Mouse (Mus musculus): ENCODE data around the gene Olah. TPM values are rescaled to one million over a fixed set of nuclear protein-coding genes. Genes with fewer than 3 reads are reported as not detected.

The Olah gene
- polyA plus RNA-seq, 1 experiment from 2014 or later: not detected

DNA sequence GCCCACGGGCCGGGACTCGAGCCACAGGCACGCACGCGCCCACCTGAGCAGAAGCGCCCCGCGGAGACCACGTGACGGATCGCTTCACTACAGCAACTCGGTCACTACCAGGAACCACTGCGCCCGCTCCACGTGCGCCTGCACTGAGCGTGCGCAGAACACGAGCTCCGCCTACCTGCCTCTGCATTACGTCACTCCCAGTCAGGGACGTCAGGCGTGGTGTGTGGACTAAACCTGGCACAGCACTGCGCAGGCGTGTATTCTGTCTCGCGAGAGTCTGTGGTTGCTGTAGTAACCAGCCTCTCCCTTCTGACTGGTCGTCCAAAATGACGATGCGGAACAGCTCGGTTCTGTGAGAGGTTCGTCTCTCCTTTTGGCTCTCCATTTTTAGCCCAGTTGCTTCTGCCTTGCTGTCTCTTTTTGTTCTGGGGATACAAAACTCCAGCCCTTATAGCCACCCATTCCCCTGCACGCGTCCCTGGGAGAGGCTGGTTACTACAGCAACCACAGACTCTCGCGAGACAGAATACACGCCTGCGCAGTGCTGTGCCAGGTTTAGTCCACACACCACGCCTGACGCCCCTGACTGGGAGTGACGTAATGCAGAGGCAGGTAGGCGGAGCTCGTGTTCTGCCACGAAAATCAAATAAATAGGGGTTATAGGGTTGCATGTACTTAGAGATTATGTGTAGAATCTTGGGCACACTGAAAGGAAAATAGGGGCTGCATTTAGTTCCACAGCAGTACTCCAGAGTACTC lies 64.3 kb downstream of the Olah start, which contains the start of gene Rpp38:
Gene Rpp38 (minus strand): TSS at position 160 of the 759 bp plus-strand sequence.
- ATAC-seq (ENCODE audit: low FRiP score) (peak; percentile 98), DNase-seq (ENCODE audit: low spot score) (peak; percentile 98)
- peaks cover 12% of the 10 kb centered on the region for H3K4me1 ChIP-seq (replicated peaks; ENCODE audit: control insufficient read depth, insufficient read depth, low read length)
- peaks cover 18% of the 10 kb centered on the region for H3K36me3 ChIP-seq (replicated peaks; ENCODE audit: control insufficient read depth, insufficient read depth)
- peak within 1 kb of the TSS; percentile 79 for H3K9ac ChIP-seq
- H3K27me3 ChIP-seq (ENCODE audit: control insufficient read depth, insufficient read depth, low read length): no peaks in the 10 kb centered on the region
- WGBS: under 1% methylated on average over 45 of the region's 45 CpGs
- peak within 1 kb of the TSS; percentile 70 for H3K4me3 ChIP-seq (replicated peaks; ENCODE audit: low read length)
- peak within 1 kb of the TSS; percentile 87 for H3K27ac ChIP-seq
- no peaks in the 10 kb centered on the region for H3K9me3 ChIP-seq (ENCODE audit: control insufficient read depth, low read length)
- H3K4me2 ChIP-seq (replicated peaks): peak within 1 kb of the TSS; percentile 68

- no peak; the same call in 1 of the 2 replicates for ATAC-seq (ENCODE audit: low FRiP score)
- DNase-seq (ENCODE audit: low spot score): peak; percentile 31
- Histone ChIP-seq H3K27ac (peak overlapping the region; percentile 87), H3K36me3 (replicated peaks; ENCODE audit: control insufficient read depth, insufficient read depth) (peaks cover 24% of the 10 kb centered on the region), H3K4me1 (replicated peaks; ENCODE audit: control insufficient read depth, insufficient read depth, low read length) (peaks cover 12% of the 10 kb centered on the region), H3K4me2 (replicated peaks) (peak overlapping the region; percentile 68), H3K9me3 (ENCODE audit: control insufficient read depth, low read length) (no peaks in the 10 kb centered on the region), H3K27me3 (ENCODE audit: control insufficient read depth, insufficient read depth, low read length) (no peaks in the 10 kb centered on the region), H3K4me3 (replicated peaks; ENCODE audit: low read length) (peak overlapping the region; percentile 70), H3K9ac (peak overlapping the region; percentile 79)
- 3% methylated on average over 21 of the region's 21 CpGs for WGBS
Observed at GRCm38 (mm10) chr2:3332056-3332455, 65.0 kb downstream of the Olah start.

DNA sequence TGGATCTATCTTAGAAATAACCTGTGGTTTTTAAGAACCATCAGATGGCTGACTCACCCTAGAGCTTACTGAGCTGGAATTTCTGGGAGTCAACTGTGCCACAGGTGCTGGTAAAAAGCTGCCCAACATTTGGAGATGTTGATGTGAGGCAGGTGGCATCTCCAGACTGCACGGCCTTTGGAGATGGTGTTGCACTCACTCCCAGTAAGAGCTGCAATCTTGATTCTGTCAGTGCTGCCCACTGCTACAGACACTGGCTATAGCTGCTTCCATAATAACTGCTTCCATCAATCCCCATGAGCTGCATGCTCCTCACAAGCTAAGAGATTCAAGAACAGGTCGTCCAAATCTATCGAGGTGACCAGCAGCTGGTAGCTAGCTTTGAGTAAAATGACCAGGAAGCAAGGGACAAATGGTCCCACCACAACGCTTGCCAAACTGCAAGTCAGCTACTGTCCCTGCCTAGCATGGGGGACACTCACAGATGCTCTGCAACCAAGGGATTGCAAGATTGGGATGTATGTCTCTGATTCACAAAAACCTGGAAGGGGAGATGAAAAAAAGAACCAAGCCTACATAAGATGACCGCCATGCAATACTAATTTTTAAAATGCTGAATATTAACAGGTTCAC lies 65.8 kb downstream of the Olah start:
- peak overlapping the region; percentile 70 for H3K4me3 ChIP-seq (replicated peaks; ENCODE audit: low read length)
- H3K36me3 ChIP-seq (replicated peaks; ENCODE audit: control insufficient read depth, insufficient read depth): peaks cover 32% of the 10 kb centered on the region
- ATAC-seq (ENCODE audit: low FRiP score) (no peak), DNase-seq (ENCODE audit: low spot score) (no peak)
- no peaks in the 10 kb centered on the region for H3K27me3 ChIP-seq (ENCODE audit: control insufficient read depth, insufficient read depth, low read length)
- WGBS: 84% methylated on average over 5 of the region's 5 CpGs
- H3K9me3 ChIP-seq (ENCODE audit: control insufficient read depth, low read length): no peaks in the 10 kb centered on the region
- H3K9ac ChIP-seq: peak overlapping the region; percentile 79
- H3K4me2 ChIP-seq (replicated peaks): peak overlapping the region; percentile 68
- H3K27ac ChIP-seq: 0 out of 2 replicates have a peak overlapping the region, but pooled peaks have one; percentile 87
- peaks cover 12% of the 10 kb centered on the region for H3K4me1 ChIP-seq (replicated peaks; ENCODE audit: control insufficient read depth, insufficient read depth, low read length)

DNA sequence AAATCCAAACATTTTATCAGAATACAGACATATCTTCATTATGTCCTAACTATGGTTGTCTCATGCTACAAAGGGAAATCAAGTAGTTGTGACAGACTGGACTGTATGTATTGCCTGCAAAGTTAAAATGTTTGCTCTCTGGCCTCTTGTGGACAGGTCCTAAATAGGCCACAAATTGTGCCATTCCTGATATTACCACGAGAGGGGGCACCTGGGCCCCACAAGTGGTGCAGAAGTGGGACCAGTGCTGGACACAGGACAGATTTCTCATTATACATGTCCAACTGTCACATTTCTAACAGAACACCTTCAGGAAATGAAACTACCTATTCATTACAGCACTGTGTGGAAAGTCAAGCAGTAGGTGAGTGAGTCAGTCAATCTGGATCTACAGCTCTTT lies 69.7 kb downstream of the Olah start:
- H3K9me3 ChIP-seq (ENCODE audit: control insufficient read depth, low read length): no peaks in the 10 kb centered on the region
- peaks cover 7% of the 10 kb centered on the region for H3K4me1 ChIP-seq (replicated peaks; ENCODE audit: control insufficient read depth, insufficient read depth, low read length)
- no peak for ATAC-seq (ENCODE audit: low FRiP score)
- H3K9ac ChIP-seq: no peak overlapping the region
- WGBS: 21% methylated on average over 1 of the region's 1 CpGs
- peak; percentile 65 for DNase-seq (ENCODE audit: low spot score)
- no peak overlapping the region for H3K4me2 ChIP-seq (replicated peaks)
- H3K36me3 ChIP-seq (replicated peaks; ENCODE audit: control insufficient read depth, insufficient read depth): peaks cover 66% of the 10 kb centered on the region
- H3K27ac ChIP-seq: no peak overlapping the region
- no peak overlapping the region for H3K4me3 ChIP-seq (replicated peaks; ENCODE audit: low read length)
- no peaks in the 10 kb centered on the region for H3K27me3 ChIP-seq (ENCODE audit: control insufficient read depth, insufficient read depth, low read length)

GRCm38 (mm10) chr2:3326547-3326946 lies 70.5 kb downstream of the Olah start:
- WGBS: 86% methylated on average over 1 of the region's 1 CpGs
- peaks cover 69% of the 10 kb centered on the region for H3K36me3 ChIP-seq (replicated peaks; ENCODE audit: control insufficient read depth, insufficient read depth)
- no peak for ATAC-seq (ENCODE audit: low FRiP score)

DNA sequence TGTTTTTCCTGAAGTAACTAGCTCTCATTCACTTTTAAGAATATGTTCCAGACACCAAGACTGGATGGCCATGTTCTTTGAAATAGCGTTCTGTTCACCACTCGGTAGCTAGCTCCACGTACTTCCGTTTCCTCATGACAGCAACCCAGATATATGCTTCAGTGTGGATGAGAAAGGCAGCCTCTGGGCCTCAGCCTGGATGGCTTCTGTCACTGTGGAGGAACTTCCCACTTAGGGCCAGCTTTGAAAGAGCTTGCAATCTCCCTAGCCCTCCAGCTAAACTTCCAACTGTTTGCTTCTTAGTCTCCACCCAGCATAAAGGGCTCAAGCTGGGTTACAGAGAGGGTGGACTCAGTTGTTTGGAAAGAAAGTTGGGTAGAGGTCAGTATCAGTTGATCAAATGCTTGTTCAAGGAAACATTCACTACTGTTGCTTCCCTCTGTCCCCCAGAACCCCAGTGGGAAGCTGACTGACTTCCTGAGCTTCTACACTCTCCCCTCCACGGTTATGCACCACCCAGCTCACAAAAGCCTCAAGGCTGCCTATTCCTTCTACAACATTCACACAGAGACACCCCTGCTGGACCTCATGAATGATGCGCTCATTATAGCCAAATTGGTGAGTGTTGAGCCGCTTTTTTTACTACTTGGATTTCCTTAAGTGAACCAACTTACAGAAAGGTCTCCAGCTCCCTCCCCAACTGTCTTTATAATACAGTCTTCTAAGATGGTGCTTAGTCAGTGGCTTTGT lies 72.5 kb downstream of the Olah start:
- ATAC-seq (ENCODE audit: low FRiP score): no peak
- no peak overlapping the region for H3K4me3 ChIP-seq (replicated peaks; ENCODE audit: low read length)
- 91% methylated on average over 7 of the region's 7 CpGs for WGBS

More at GRCm38 (mm10) chr2:3326547-3326946, 70.5 kb downstream of the Olah start:
- DNase-seq (ENCODE audit: low spot score): no peak
- no peak overlapping the region for H3K4me2 ChIP-seq (replicated peaks)
- H3K4me3 ChIP-seq (replicated peaks; ENCODE audit: low read length): no peak overlapping the region
- peaks cover 4% of the 10 kb centered on the region for H3K4me1 ChIP-seq (replicated peaks; ENCODE audit: control insufficient read depth, insufficient read depth, low read length)
- no peak overlapping the region for H3K27ac ChIP-seq
- H3K9me3 ChIP-seq (ENCODE audit: control insufficient read depth, low read length): no peaks in the 10 kb centered on the region
- H3K9ac ChIP-seq: no peak overlapping the region
- no peaks in the 10 kb centered on the region for H3K27me3 ChIP-seq (ENCODE audit: control insufficient read depth, insufficient read depth, low read length)

DNA sequence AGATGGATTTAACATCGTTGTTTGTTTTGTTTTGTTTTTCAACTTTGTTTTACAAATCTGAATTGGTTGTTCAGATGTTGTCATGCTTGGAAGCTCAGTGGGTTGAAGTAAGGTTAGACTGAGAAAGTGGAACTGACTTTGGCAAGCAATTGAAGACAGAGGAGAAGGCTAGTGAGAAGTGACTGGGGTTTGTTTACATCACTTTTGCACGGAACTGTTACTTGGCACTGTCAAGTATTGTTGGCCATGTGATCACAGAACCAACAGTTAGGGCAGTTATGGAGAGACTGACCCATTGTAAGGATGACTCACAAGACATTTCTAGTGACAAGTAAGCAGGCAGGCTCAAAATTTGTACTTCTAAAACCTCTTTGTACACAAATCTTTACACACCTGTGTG lies 73.9 kb downstream of the Olah start:
- H3K4me3 ChIP-seq (replicated peaks; ENCODE audit: low read length): no peak overlapping the region
- no peak overlapping the region for H3K4me2 ChIP-seq (replicated peaks)
- WGBS: 95% methylated on average over 2 of the region's 2 CpGs
- H3K4me1 ChIP-seq (replicated peaks; ENCODE audit: control insufficient read depth, insufficient read depth, low read length): no peaks in the 10 kb centered on the region
- no peak overlapping the region for H3K27ac ChIP-seq
- H3K9ac ChIP-seq: no peak overlapping the region
- DNase-seq (ENCODE audit: low spot score): no peak
- no peaks in the 10 kb centered on the region for H3K27me3 ChIP-seq (ENCODE audit: control insufficient read depth, insufficient read depth, low read length)
- peaks cover 85% of the 10 kb centered on the region for H3K36me3 ChIP-seq (replicated peaks; ENCODE audit: control insufficient read depth, insufficient read depth)
- no peaks in the 10 kb centered on the region for H3K9me3 ChIP-seq (ENCODE audit: control insufficient read depth, low read length)
- ATAC-seq (ENCODE audit: low FRiP score): no peak

More for the DNA sequence above, 72.5 kb downstream of the Olah start:
- Histone ChIP-seq H3K4me2 (replicated peaks) (no peak overlapping the region), H3K4me1 (replicated peaks; ENCODE audit: control insufficient read depth, insufficient read depth, low read length) (no peaks in the 10 kb centered on the region), H3K9me3 (ENCODE audit: control insufficient read depth, low read length) (no peaks in the 10 kb centered on the region), H3K9ac (no peak overlapping the region), H3K27ac (no peak overlapping the region), H3K27me3 (ENCODE audit: control insufficient read depth, insufficient read depth, low read length) (no peaks in the 10 kb centered on the region), H3K36me3 (replicated peaks; ENCODE audit: control insufficient read depth, insufficient read depth) (peaks cover 84% of the 10 kb centered on the region)
- no peak for DNase-seq (ENCODE audit: low spot score)

GRCm38 (mm10) chr2:3305426-3306025 lies 91.5 kb downstream of the Olah start:
- H3K4me2 ChIP-seq (replicated peaks): no peak overlapping the region
- no peaks in the 10 kb centered on the region for H3K27me3 ChIP-seq (ENCODE audit: control insufficient read depth, insufficient read depth, low read length)
- no peaks in the 10 kb centered on the region for H3K4me1 ChIP-seq (replicated peaks; ENCODE audit: control insufficient read depth, insufficient read depth, low read length)
- ATAC-seq (ENCODE audit: low FRiP score) (no peak), DNase-seq (ENCODE audit: low spot score) (no peak)
- no peak overlapping the region for H3K9ac ChIP-seq
- H3K36me3 ChIP-seq (replicated peaks; ENCODE audit: control insufficient read depth, insufficient read depth): peaks cover 27% of the 10 kb centered on the region
- H3K4me3 ChIP-seq (replicated peaks; ENCODE audit: low read length): no peak overlapping the region
- 65% methylated on average over 3 of the region's 3 CpGs for WGBS
- H3K27ac ChIP-seq: no peak overlapping the region
- H3K9me3 ChIP-seq (ENCODE audit: control insufficient read depth, low read length): no peaks in the 10 kb centered on the region

- Histone ChIP-seq H3K4me3 (replicated peaks; ENCODE audit: low read length) (no peak overlapping the region), H3K4me1 (replicated peaks; ENCODE audit: control insufficient read depth, insufficient read depth, low read length) (no peaks in the 10 kb centered on the region), H3K9ac (no peak overlapping the region), H3K27ac (no peak overlapping the region), H3K36me3 (replicated peaks; ENCODE audit: control insufficient read depth, insufficient read depth) (no peaks in the 10 kb centered on the region), H3K27me3 (ENCODE audit: control insufficient read depth, insufficient read depth, low read length) (no peaks in the 10 kb centered on the region), H3K4me2 (replicated peaks) (no peak overlapping the region), H3K9me3 (ENCODE audit: control insufficient read depth, low read length) (no peaks in the 10 kb centered on the region)
- WGBS: 95% methylated on average over 7 of the region's 7 CpGs
- no peak for DNase-seq (ENCODE audit: low spot score)
- no peak for ATAC-seq (ENCODE audit: low FRiP score)
Observed at GRCm38 (mm10) chr2:3295826-3296225, 101.2 kb downstream of the Olah start.
